Mouse (Mus musculus): Measurements from ENCODE around the gene Rbm42.

DNA sequence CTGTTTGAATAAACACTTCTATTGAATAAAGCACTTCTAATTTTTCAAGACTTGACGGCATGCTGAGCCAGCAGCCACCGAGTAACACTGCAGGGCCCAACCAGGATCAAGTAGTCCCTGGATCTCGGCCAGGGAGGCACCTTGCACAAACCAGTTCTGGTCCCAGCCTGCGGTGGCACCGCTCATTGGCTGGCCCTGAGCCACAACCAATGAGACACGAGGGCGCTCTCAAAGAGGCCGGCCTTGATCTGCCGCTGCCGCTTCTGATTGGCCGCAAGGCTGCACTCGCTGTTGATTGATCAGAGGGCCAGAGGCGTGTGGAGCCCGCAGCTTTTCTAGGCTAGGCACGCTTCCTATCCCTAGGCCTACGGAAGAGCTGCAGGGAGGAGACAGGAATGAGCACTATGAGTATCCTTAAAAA lies 50.2 kb downstream of the Rbm42 start:
- no peak for TF ChIP-seq POLR2A (IDR thresholded peaks at IDR 0.05; ENCODE audit: extremely low read depth, insufficient read depth, low read length)
- no peak for TF ChIP-seq CTCF (IDR thresholded peaks at IDR 0.05; ENCODE audit: low read depth, low read length)
